ENCODE assay signal across 16 mouse cellular contexts in the genomic region with DNA sequence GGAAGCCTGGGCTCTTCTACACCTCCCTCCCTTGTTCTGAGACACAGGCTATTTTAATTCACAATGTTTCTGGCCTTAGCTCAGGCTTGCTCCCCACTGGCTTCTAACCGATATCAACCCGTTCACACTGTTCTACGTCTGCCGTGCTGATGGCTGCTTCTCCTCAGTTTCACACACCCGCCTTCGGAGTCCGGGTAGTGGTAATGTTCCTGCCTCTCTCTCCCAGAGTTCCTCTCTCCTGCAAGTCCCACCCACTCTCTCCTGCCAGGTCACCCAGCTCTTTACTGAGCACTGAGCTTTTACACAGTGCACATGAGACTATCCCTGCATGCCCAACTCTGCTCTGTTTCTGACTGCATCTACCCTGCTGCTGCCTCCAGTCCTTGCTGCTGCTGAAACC.
"Had no signal": no experiment of that assay in that cellular context is flagged by ENCODE, and none has a peak within 500 bp of the region (broad histone marks: within the 10 kb centered on the region; RNA-seq: fewer than 3 reads in every experiment).

No protein-coding gene starts in this region.

- H3K27ac ChIP-seq: limb, embryonic 13.5 days; liver, embryonic 15.5 days; midbrain, embryonic 10.5 days; midbrain, embryonic 15.5 days; neural tube, embryonic 12.5 days had no signal

- H3K4me3 ChIP-seq: limb, embryonic 13.5 days; liver, embryonic 15.5 days; midbrain, embryonic 10.5 days; midbrain, embryonic 15.5 days; neural tube, embryonic 12.5 days had no signal

- H3K4me2 ChIP-seq: limb, embryonic 13.5 days; liver, embryonic 15.5 days; lung, embryonic 14.5 days; midbrain, embryonic 15.5 days; neural tube, embryonic 12.5 days had no signal

- DNase-seq: kidney, adult 8-10 months; kidney, postnatal 25 days; layer of hippocampus, adult 9-11 months; layer of hippocampus, postnatal 36 days; left cerebral cortex, postnatal 4 days; lung, embryonic 14.5 days; lung, postnatal 10 days; lung, postnatal 4 days; retina, postnatal 1 day; right cerebral cortex, postnatal 25 days; thymus, postnatal 14 days had no signal

- H3K4me1 ChIP-seq: limb, embryonic 13.5 days; liver, embryonic 15.5 days; midbrain, embryonic 10.5 days; midbrain, embryonic 15.5 days; neural tube, embryonic 12.5 days had no signal

- H3K9me3 ChIP-seq: limb, embryonic 13.5 days; liver, embryonic 15.5 days; midbrain, embryonic 10.5 days; midbrain, embryonic 15.5 days; neural tube, embryonic 12.5 days had no signal

- ATAC-seq: midbrain, embryonic 15.5 days had no signal

- H3K9ac ChIP-seq: limb, embryonic 13.5 days; liver, embryonic 15.5 days; lung, embryonic 14.5 days; midbrain, embryonic 15.5 days; neural tube, embryonic 12.5 days had no signal

- H3K27me3 ChIP-seq: limb, embryonic 13.5 days; liver, embryonic 15.5 days; midbrain, embryonic 15.5 days; neural tube, embryonic 12.5 days had no signal
